Mouse (Mus musculus) cerebellum, adult 2 months (tissue): Measurements from ENCODE around the gene Hdac4.

Experiments
- CTCF ChIP-seq: fragments of 200-500 bp; IDR thresholded peaks from 2 replicates; pipeline ENCODE4 v1.5.1; 2011; ENCODE audit warnings: low read depth, mild to moderate bottlenecking, control low read depth, low read length, moderate library complexity, borderline replicate concordance; ENCODE audit not compliant: insufficient read depth
- POLR2A ChIP-seq: fragments of 200-500 bp; IDR thresholded peaks from 2 replicates; pipeline ENCODE4 v1.6.1; 2011; ENCODE audit warnings: low read length, control low read depth, borderline replicate concordance; ENCODE audit not compliant: insufficient read depth

- TF ChIP-seq CTCF (no peak), POLR2A (no peak)
Observed at GRCm38 (mm10) chr1:92052190-92052589, 143.3 kb downstream of the Hdac4 start.
